Mouse (Mus musculus) bone marrow macrophage, adult 2 months (primary cell): ENCODE measurements at regions not wholly inside any gene's neighbourhood (a gene's known extent, or its start where the extent isn't known, plus 50 kb on each side); places are given as distances from the start of the nearest gene placed in this dataset.

Experiments used
- CTCF ChIP-seq: IDR thresholded peaks from 2 replicates; pipeline ENCODE4 v1.5.1; 2012; ENCODE audit warnings: low read depth, mild to moderate bottlenecking, low read length, moderate library complexity
- POLR2A ChIP-seq: IDR thresholded peaks from 2 replicates; pipeline ENCODE4 v1.6.1; 2012; ENCODE audit warnings: mild to moderate bottlenecking, low read depth, low read length, borderline replicate concordance

DNA sequence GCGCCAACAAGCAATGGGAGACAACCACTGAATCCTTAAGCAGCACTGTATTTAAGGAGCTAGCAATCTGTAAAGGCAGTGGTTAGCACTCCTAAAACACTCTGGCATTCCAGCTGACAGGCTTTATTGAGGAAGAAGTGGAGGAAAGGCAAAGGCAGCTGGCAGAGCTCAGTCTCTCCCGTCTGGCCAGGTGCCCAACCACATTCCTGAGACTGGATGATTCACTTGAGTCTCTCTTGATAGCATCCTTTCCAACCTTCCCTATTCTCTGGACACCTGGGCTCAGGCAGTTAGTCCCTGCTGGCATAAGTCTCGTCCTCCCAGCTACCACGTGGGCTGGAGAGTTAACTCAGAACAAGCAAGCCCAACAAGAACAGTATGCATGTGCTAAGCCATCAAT lies 260.1 kb downstream of the Sdhaf3 start:
- no peak for TF ChIP-seq POLR2A
- no peak for TF ChIP-seq CTCF
